Mouse (Mus musculus): ENCODE measurements around the gene Clcnkb. TPM values are rescaled to one million over a fixed set of nuclear protein-coding genes. Genes with fewer than 3 reads are reported as not detected.

The Clcnkb gene
- polyA plus RNA-seq, 1 experiment from 2014 or later: 0.90 TPM

- Histone ChIP-seq H3K9me3 (replicated peaks; ENCODE audit: control insufficient read depth, low read length) (no peaks in the 10 kb centered on the region), H3K4me3 (ENCODE audit: low read depth, low read length) (peak overlapping the region; percentile 76), H3K27ac (ENCODE audit: low read depth, low read length) (peak overlapping the region; percentile 97), H3K4me1 (ENCODE audit: control insufficient read depth, insufficient read depth, low read length) (peaks cover 31% of the 10 kb centered on the region), H3K9ac (ENCODE audit: low read depth, low read length) (peak overlapping the region; percentile 94), H3K4me2 (peak overlapping the region; percentile 71), H3K36me3 (ENCODE audit: control insufficient read depth, insufficient read depth, low read length) (0 out of 2 replicates have a peak, but pooled peaks cover 6% of the 10 kb centered on the region), H3K27me3 (ENCODE audit: control insufficient read depth, insufficient read depth, low read length) (no peaks in the 10 kb centered on the region)
- WGBS (ENCODE audit: insufficient replicate concordance): 29% methylated on average over 14 of the region's 14 CpGs
- peak; percentile 46 for ATAC-seq (replicated peaks; ENCODE audit: insufficient number of reproducible peaks, low FRiP score, low TSS enrichment)
Measured at GRCm38 (mm10) chr4:141421423-141421822, 5.6 kb upstream of the Clcnkb start.

- no peak for ATAC-seq (replicated peaks; ENCODE audit: insufficient number of reproducible peaks, low FRiP score, low TSS enrichment)
- peak overlapping the region; percentile 76 for H3K4me3 ChIP-seq (ENCODE audit: low read depth, low read length)
Measured at GRCm38 (mm10) chr4:141420886-141421285, 5.1 kb upstream of the Clcnkb start.

GRCm38 (mm10) chr4:141420192-141420829 is 4.5 kb upstream of the Clcnkb start, which contains the start of gene Hspb7:
TSS of gene Hspb7 (plus strand) at chr4:141420779.
- Histone ChIP-seq H3K4me3 (ENCODE audit: low read depth, low read length) (peak within 1 kb of the TSS; percentile 76), H3K27ac (ENCODE audit: low read depth, low read length) (peak within 1 kb of the TSS; percentile 97), H3K36me3 (ENCODE audit: control insufficient read depth, insufficient read depth, low read length) (0 out of 2 replicates have a peak, but pooled peaks cover 6% of the 10 kb centered on the region), H3K9ac (ENCODE audit: low read depth, low read length) (peak within 1 kb of the TSS; percentile 94), H3K27me3 (ENCODE audit: control insufficient read depth, insufficient read depth, low read length) (no peaks in the 10 kb centered on the region), H3K4me1 (ENCODE audit: control insufficient read depth, insufficient read depth, low read length) (peaks cover 27% of the 10 kb centered on the region), H3K9me3 (replicated peaks; ENCODE audit: control insufficient read depth, low read length) (no peaks in the 10 kb centered on the region), H3K4me2 (peak within 1 kb of the TSS; percentile 71)
- 30% methylated on average over 9 of the region's 9 CpGs for WGBS (ENCODE audit: insufficient replicate concordance)
- ATAC-seq (replicated peaks; ENCODE audit: insufficient number of reproducible peaks, low FRiP score, low TSS enrichment): no peak

More at GRCm38 (mm10) chr4:141420886-141421285, 5.1 kb upstream of the Clcnkb start:
- Histone ChIP-seq H3K27ac (ENCODE audit: low read depth, low read length) (peak overlapping the region; percentile 97), H3K27me3 (ENCODE audit: control insufficient read depth, insufficient read depth, low read length) (no peaks in the 10 kb centered on the region), H3K4me2 (peak overlapping the region; percentile 60), H3K4me1 (ENCODE audit: control insufficient read depth, insufficient read depth, low read length) (peaks cover 31% of the 10 kb centered on the region), H3K9ac (ENCODE audit: low read depth, low read length) (peak overlapping the region; percentile 70; the same call in 1 of the 2 replicates), H3K9me3 (replicated peaks; ENCODE audit: control insufficient read depth, low read length) (no peaks in the 10 kb centered on the region), H3K36me3 (ENCODE audit: control insufficient read depth, insufficient read depth, low read length) (0 out of 2 replicates have a peak, but pooled peaks cover 6% of the 10 kb centered on the region)
- 22% methylated on average over 9 of the region's 9 CpGs for WGBS (ENCODE audit: insufficient replicate concordance)

DNA sequence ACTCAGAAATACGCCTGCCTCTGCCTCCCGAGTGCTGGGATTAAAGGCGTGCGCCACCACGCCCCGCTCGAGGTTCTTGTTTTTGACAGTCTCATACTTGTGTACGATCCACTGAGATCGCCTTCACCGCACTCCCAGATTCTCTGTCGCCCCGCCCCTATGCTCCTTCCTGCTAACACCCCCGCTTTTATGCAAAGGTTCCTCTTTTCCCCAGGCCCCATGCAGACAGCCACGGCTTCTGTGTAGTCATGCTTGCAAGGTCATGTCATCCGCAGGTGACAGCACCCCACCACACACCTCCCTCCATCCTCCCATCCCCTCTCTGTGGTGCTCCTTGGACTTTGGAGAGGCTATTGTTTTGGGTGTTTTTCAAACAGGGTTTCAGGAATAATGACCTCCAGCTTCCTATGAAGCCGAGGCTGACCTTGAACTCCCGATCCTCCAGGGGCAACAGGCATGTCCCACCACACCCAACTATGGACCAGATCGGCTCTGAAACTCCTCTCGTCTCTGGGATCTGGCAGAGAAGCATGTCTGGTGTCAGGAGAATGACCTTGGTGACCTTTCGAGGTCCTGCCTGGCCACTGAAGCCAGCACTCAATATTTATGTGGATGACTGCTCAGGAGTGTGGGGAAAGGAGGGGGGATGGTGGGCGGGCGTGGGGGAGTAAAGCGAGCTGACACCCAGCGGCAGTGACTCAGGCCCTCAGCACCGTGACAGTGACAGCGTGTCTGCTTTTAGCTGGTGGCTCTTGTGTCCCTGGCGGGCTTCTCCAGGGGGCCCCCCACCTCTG is 3.8 kb upstream of the Clcnkb start:
- H3K4me2 ChIP-seq: peak overlapping the region; percentile 60
- no peak overlapping the region; the same call in 1 of the 2 replicates for H3K4me3 ChIP-seq (ENCODE audit: low read depth, low read length)
- H3K27ac ChIP-seq (ENCODE audit: low read depth, low read length): peak overlapping the region; percentile 97
- H3K9me3 ChIP-seq (replicated peaks; ENCODE audit: control insufficient read depth, low read length): no peaks in the 10 kb centered on the region
- WGBS (ENCODE audit: insufficient replicate concordance): 51% methylated on average over 27 of the region's 27 CpGs
- H3K9ac ChIP-seq (ENCODE audit: low read depth, low read length): peak overlapping the region; percentile 70
- no peaks in the 10 kb centered on the region for H3K27me3 ChIP-seq (ENCODE audit: control insufficient read depth, insufficient read depth, low read length)
- H3K36me3 ChIP-seq (ENCODE audit: control insufficient read depth, insufficient read depth, low read length): 0 out of 2 replicates have a peak, but pooled peaks cover 6% of the 10 kb centered on the region
- ATAC-seq (replicated peaks; ENCODE audit: insufficient number of reproducible peaks, low FRiP score, low TSS enrichment): no peak
- peaks cover 27% of the 10 kb centered on the region for H3K4me1 ChIP-seq (ENCODE audit: control insufficient read depth, insufficient read depth, low read length)

DNA sequence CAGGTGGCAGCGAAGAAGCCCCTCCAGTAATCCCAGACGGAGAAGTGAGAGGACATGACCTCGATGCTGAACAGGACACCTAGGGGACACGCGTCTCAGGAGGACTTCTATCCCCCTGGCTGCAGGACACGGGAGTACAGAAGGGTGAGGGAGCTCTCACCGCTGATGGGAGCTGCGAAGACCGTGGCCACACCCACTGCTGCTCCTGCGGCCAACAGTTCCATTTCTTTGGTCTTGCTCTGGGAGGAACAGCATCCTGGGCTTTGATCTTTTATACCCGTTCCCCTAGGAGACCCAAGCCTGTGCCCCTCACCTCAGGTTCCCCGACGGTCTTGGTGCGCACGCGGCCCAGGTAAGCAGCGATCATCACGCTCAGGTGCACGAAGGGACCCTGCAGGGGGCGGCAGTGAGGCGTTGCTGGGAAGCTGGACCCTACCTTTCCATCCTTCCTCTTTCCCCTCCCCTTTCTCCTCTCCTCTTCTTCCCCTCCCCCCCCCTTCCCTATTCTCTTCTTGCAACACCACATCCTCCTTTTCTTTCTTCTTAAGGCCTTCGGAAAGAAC is 4.3 kb downstream of the Clcnkb start:
- H3K4me1 ChIP-seq (ENCODE audit: control insufficient read depth, insufficient read depth, low read length): peaks cover 7% of the 10 kb centered on the region
- H3K4me3 ChIP-seq (ENCODE audit: low read depth, low read length): no peak overlapping the region
- H3K9ac ChIP-seq (ENCODE audit: low read depth, low read length): no peak overlapping the region
- H3K4me2 ChIP-seq: no peak overlapping the region
- no peak for ATAC-seq (replicated peaks; ENCODE audit: insufficient number of reproducible peaks, low FRiP score, low TSS enrichment)
- H3K9me3 ChIP-seq (replicated peaks; ENCODE audit: control insufficient read depth, low read length): no peaks in the 10 kb centered on the region
- 19% methylated on average over 22 of the region's 22 CpGs for whole genome bisulfite sequencing (ENCODE audit: insufficient replicate concordance)
- no peak overlapping the region for H3K27ac ChIP-seq (ENCODE audit: low read depth, low read length)
- H3K36me3 ChIP-seq (ENCODE audit: control insufficient read depth, insufficient read depth, low read length): no peaks in the 10 kb centered on the region
- H3K27me3 ChIP-seq (ENCODE audit: control insufficient read depth, insufficient read depth, low read length): 0 out of 2 replicates have a peak, but pooled peaks cover 3% of the 10 kb centered on the region

DNA sequence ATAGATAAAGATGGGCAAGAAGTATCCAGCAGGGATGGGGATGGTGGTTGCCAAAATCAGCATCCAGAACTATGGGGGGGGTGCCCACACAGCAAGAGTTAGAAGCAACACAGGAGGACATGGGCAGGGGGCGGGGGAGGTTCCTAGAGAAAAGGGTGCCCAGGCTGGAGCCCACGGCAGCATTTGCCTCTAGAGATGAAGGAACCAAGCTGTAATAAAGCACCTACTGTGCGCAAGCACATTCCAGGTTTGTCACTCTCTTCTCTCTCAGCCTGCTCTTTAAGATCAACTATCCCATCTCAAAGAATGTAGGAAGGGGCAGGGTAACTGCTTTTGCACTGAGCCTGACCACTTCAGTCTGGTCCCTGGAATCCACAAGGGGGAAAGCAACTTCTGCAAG is 7.2 kb downstream of the Clcnkb start:
- no peak overlapping the region for H3K27ac ChIP-seq (ENCODE audit: low read depth, low read length)
- WGBS (ENCODE audit: insufficient replicate concordance): 71% methylated on average over 3 of the region's 3 CpGs
- peaks cover 12% of the 10 kb centered on the region for H3K4me1 ChIP-seq (ENCODE audit: control insufficient read depth, insufficient read depth, low read length)
- H3K4me2 ChIP-seq: no peak overlapping the region
- 0 out of 2 replicates have a peak, but pooled peaks cover 3% of the 10 kb centered on the region for H3K27me3 ChIP-seq (ENCODE audit: control insufficient read depth, insufficient read depth, low read length)
- H3K4me3 ChIP-seq (ENCODE audit: low read depth, low read length): no peak overlapping the region
- H3K36me3 ChIP-seq (ENCODE audit: control insufficient read depth, insufficient read depth, low read length): no peaks in the 10 kb centered on the region
- no peak overlapping the region for H3K9ac ChIP-seq (ENCODE audit: low read depth, low read length)
- ATAC-seq (replicated peaks; ENCODE audit: insufficient number of reproducible peaks, low FRiP score, low TSS enrichment): no peak
- no peaks in the 10 kb centered on the region for H3K9me3 ChIP-seq (replicated peaks; ENCODE audit: control insufficient read depth, low read length)

DNA sequence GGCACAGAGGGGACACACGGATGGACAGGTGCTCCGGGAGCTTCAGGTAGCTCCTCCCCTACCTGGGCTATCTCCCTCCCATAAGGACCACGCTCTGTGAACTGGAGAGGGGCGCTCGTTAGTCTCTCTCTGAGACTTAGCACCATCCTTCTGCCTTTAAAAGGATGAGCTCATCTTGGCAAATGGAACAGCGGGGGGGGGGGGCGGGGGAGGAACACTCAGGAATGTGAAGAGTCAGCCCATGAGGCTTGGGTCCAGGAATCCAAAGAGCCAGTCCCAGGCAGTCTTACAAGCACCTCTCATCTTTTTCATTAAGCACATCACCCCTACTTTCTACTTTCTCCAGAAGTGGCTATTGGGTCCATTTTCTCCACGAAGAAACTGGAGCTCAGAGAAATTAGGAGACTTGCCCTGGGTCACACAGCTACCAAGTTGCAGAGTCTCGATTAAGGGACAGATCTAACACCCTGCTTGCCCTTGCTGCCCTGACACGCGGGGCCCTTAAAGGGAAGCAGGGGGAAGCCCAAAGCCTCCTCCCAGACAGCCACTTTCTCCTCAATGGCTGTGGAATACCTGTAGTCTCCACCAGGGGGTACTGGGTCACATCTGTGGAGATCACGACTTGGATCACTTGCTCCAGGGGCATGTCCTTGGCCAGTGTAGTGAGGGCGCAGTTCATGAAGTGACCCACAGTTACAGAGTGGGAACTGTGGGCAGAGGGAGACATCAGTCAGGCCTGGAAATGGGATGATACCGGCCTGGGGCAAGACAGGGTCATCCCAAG is 9.1 kb downstream of the Clcnkb start:
- WGBS (ENCODE audit: insufficient replicate concordance): 26% methylated on average over 13 of the region's 14 CpGs
- Histone ChIP-seq H3K36me3 (ENCODE audit: control insufficient read depth, insufficient read depth, low read length) (no peaks in the 10 kb centered on the region), H3K27ac (ENCODE audit: low read depth, low read length) (no peak overlapping the region), H3K9ac (ENCODE audit: low read depth, low read length) (0 out of 2 replicates have a peak overlapping the region, but pooled peaks have one; percentile 24), H3K9me3 (replicated peaks; ENCODE audit: control insufficient read depth, low read length) (no peaks in the 10 kb centered on the region), H3K27me3 (ENCODE audit: control insufficient read depth, insufficient read depth, low read length) (0 out of 2 replicates have a peak, but pooled peaks cover 3% of the 10 kb centered on the region), H3K4me2 (0 out of 2 replicates have a peak overlapping the region, but pooled peaks have one; percentile 22), H3K4me3 (ENCODE audit: low read depth, low read length) (no peak overlapping the region), H3K4me1 (ENCODE audit: control insufficient read depth, insufficient read depth, low read length) (peaks cover 12% of the 10 kb centered on the region)
- peak; percentile 62; the same call in 1 of the 2 replicates for ATAC-seq (replicated peaks; ENCODE audit: insufficient number of reproducible peaks, low FRiP score, low TSS enrichment)

DNA sequence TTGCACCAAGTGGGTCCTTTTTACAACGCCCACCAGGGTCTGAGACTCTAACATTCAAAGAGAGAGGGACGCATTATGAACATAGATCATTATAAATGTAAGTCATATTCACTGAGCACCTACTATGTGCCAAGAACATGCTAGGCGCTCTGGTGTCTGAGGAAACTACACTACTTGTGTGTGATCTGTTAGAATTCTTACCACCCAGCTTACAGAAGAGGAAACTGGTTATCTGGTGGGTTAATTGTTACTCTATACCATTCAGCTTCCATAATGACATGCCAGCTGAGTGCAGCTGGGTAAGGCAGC is 10.5 kb downstream of the Clcnkb start:
- no peak for ATAC-seq (replicated peaks; ENCODE audit: insufficient number of reproducible peaks, low FRiP score, low TSS enrichment)
- WGBS (ENCODE audit: insufficient replicate concordance): 77% methylated on average over 3 of the region's 3 CpGs
- H3K4me3 ChIP-seq (ENCODE audit: low read depth, low read length): no peak overlapping the region
- peaks cover 12% of the 10 kb centered on the region for H3K4me1 ChIP-seq (ENCODE audit: control insufficient read depth, insufficient read depth, low read length)
- H3K4me2 ChIP-seq: no peak overlapping the region
- 0 out of 2 replicates have a peak, but pooled peaks cover 3% of the 10 kb centered on the region for H3K27me3 ChIP-seq (ENCODE audit: control insufficient read depth, insufficient read depth, low read length)
- no peaks in the 10 kb centered on the region for H3K36me3 ChIP-seq (ENCODE audit: control insufficient read depth, insufficient read depth, low read length)
- no peak overlapping the region for H3K27ac ChIP-seq (ENCODE audit: low read depth, low read length)
- H3K9ac ChIP-seq (ENCODE audit: low read depth, low read length): no peak overlapping the region
- no peaks in the 10 kb centered on the region for H3K9me3 ChIP-seq (replicated peaks; ENCODE audit: control insufficient read depth, low read length)
